Mouse (Mus musculus) olfactory bulb, adult 2 months (tissue): ENCODE results near the gene Chit1. TPM values are rescaled to one million over a fixed set of nuclear protein-coding genes. Genes with fewer than 3 reads are reported as not detected.

Experiments used
- H3K27ac ChIP-seq: fragments of 200-500 bp; 2 replicates; pipeline ENCODE4 v1.5.1; 2012; ENCODE audit warnings: low read depth, low read length; ENCODE audit not compliant: insufficient read depth
- H3K4me1 ChIP-seq: fragments of 200-500 bp; 2 replicates; pipeline ENCODE4 v1.6.1; 2012; ENCODE audit warnings: low read length; ENCODE audit not compliant: control insufficient read depth, insufficient read depth
- H3K4me3 ChIP-seq: fragments of 200-500 bp; 2 replicates; pipeline ENCODE4 v1.5.1; 2012; ENCODE audit warnings: mild to moderate bottlenecking, low read depth, low read length, moderate library complexity; ENCODE audit not compliant: insufficient read depth
- CTCF ChIP-seq: fragments of 200-500 bp; IDR thresholded peaks from 2 replicates; pipeline ENCODE4 v1.5.1; 2012; ENCODE audit warnings: low read depth, mild to moderate bottlenecking, low read length, moderate library complexity; ENCODE audit not compliant: insufficient read depth
- POLR2A ChIP-seq: fragments of 200-500 bp; IDR thresholded peaks from 2 replicates; pipeline ENCODE4 v1.6.1; 2012; ENCODE audit warnings: mild to moderate bottlenecking, low read depth, low read length, moderate library complexity; ENCODE audit not compliant: insufficient read depth
- WGBS: fragments of 180-500 bp; shearing (Covaris S2); methylation state at CpG from one replicate; pipeline ENCODE4 v1.1.7; 2018; 5-methylcytosine and 5-hydroxymethylcytosine counted together
- polyA plus RNA-seq: library from polyadenylated mRNA; stranded (reverse); fragments of >200 nt; gene quantifications from 2 replicates; pipeline ENCODE4 v1.2.4, GENCODE M21; 2012; ENCODE audit warnings: low replicate concordance; ENCODE audit not compliant: missing spikeins, insufficient read depth, insufficient read length

Chit1 gene
- polyA plus RNA-seq, 1 experiment, result not detected

DNA sequence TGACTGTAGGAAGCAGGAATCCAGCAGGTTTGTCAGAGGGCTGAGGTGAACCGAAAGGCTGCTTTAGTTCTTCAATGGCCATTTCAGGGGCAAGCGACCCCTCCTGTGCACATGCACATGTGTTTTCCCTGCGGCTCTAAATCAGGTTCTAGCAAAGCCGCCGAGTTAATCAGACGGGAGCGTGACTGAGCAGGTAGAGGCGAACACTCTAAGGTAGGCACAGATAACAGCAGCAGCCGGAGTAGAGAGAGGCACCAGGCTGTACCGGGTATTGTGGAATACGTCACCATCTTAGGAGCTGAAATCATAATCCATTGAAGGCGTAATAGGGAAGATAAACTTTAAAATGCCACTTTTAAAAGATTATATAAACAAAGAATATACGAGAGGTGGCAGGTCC, 3.7 kb downstream of the Chit1 start:
- H3K4me1 ChIP-seq, result peaks cover 11% of the 10 kb centered on the region
- H3K27ac ChIP-seq, result no peak overlapping the region
- H3K4me3 ChIP-seq, result no peak overlapping the region
- TF ChIP-seq POLR2A, result no peak
- TF ChIP-seq CTCF, result no peak
- 95% methylated on average over 13 of the region's 13 CpGs for WGBS

DNA sequence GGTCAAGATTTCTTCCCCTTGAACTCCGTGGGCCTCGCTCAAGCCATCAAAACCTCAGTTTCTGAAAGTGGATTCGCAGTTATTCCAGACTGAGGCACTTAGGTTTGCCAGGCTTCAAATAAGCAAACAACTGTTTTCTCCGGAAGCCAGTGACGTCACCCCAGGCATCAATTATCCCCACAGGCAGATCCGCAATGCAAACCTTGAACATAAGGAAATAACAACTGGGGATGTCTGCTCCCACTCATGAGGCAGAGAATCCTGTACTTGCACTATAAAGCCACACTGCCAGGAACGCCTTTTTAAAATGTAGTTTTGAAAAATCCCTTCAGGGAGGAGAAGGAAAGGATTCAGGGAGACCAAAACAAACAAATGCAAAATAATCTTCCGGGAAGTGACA, 4.4 kb downstream of the Chit1 start:
- WGBS, result 32% methylated on average over 8 of the region's 8 CpGs
- Histone ChIP-seq H3K4me3 (no peak overlapping the region), H3K27ac (peak overlapping the region; percentile 7; the same call in 1 of the 2 replicates), H3K4me1 (peaks cover 11% of the 10 kb centered on the region)
- no peak for TF ChIP-seq CTCF
- TF ChIP-seq POLR2A, result no peak

DNA sequence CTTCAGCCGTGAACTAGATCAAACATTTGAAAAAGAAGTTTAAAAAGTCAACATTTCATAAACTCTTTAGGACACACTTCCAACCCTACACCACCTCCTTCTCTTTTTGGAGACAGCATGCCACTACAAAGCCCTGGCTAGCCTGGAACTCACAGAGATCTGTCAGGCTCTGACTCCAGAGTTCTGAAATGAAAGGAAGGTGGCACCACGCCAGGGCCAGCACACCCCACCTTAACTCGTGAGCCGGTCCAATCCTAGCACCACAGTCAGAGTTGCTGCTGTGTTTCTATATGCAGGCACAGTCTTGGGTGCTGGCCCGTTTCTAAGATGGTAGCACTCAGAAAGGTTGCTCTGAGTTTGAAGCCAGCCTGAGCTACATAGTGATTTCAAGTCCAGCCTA, 6.1 kb downstream of the Chit1 start:
- TF ChIP-seq CTCF (no peak), POLR2A (no peak)
- Histone ChIP-seq H3K4me1 (peaks cover 11% of the 10 kb centered on the region), H3K4me3 (no peak overlapping the region), H3K27ac (no peak overlapping the region)
- WGBS, result 69% methylated on average over 5 of the region's 5 CpGs

DNA sequence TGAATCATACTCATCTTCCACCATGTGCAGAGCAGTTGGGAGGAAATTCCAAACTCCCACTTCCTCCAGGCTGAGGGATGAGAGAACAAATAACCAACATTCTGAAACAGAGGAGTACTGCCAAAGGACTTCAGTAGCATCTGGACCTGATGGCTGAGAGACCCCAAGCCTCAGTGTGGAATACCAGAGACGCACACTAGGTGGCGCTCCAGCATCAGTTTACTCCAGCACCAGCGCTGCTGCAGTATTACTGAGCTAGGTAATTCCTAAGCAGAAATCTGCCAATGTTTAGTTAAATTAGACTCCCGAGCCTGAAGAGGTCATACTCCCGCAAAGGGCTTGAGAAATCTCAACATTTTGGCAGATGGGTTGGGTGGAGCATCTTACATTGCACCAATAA, 9.1 kb downstream of the Chit1 start:
- Histone ChIP-seq H3K4me3 (no peak overlapping the region), H3K27ac (no peak overlapping the region), H3K4me1 (peaks cover 10% of the 10 kb centered on the region)
- 2% methylated on average over 5 of the region's 5 CpGs for WGBS
- TF ChIP-seq CTCF (peak; percentile 54), POLR2A (no peak)

DNA sequence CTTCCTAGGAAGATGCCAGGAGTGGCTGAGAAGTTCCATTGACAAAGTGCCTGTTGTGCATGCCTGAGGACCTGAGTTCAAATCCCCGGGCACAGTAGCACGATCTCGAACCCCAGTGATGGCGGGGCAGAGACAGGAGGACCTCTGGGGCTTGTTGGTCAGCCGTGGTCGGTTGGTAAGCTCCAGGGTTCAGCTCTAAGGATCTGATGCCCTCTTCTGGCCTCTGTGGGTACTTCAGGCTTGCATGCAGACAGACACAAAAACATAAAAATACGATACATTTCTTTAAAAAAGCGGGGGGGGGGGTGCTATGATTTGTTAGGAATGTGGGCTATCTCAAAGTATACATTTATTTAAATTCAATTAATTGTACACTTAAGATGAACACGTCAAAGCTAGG, 11.2 kb downstream of the Chit1 start:
- no peak overlapping the region for H3K4me3 ChIP-seq
- no peaks in the 10 kb centered on the region for H3K4me1 ChIP-seq
- H3K27ac ChIP-seq, result no peak overlapping the region
- WGBS, result 58% methylated on average over 9 of the region's 9 CpGs
- TF ChIP-seq POLR2A (no peak), CTCF (peak; percentile 20; the same call in 1 of the 2 replicates)

DNA sequence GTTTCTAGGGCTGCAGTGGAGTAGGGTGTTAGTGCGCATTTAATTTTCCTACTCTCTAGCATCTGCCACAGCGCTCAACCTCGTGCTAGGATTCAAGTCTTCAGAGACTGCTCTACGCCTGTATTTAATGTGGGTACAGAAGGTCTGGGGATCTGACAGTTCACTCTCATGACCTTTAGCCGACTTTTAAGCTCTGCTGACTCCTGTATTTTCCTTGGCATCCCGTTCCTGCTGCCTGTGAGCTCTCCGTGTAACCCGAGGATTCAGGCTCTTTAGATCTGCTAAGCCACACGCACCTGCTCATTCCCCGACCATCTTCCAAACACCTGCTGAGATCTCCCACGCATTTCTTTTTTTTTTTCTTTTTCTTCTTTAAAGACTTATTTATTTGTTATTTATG, 22.3 kb downstream of the Chit1 start:
- Histone ChIP-seq H3K4me3 (no peak overlapping the region), H3K4me1 (no peaks in the 10 kb centered on the region), H3K27ac (no peak overlapping the region)
- TF ChIP-seq POLR2A (no peak), CTCF (no peak)
- 50% methylated on average over 11 of the region's 11 CpGs for WGBS

DNA sequence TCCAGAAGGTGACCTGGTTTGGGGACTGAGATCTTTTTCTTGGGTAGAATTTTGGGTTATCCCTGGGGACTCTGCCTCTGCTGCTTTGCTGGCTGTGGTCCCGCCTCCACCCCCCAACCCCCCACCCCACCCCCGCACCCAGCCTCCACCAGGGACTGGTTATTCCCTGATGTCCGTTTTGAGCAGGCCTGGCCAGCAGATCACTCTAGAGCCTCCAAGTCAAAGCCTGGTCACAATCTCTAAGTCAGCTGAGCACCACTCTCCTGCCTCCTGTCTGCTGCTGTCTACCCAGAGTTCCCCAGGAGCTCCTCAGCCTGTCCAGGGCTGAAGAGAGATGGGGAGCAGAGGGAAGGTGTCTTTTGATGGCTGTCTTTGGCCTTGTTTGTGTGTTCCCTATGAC, 25.3 kb downstream of the Chit1 start:
- H3K27ac ChIP-seq, result no peak overlapping the region
- no peaks in the 10 kb centered on the region for H3K4me1 ChIP-seq
- H3K4me3 ChIP-seq, result no peak overlapping the region
- WGBS, result 60% methylated on average over 3 of the region's 3 CpGs
- TF ChIP-seq POLR2A (no peak), CTCF (no peak)

DNA sequence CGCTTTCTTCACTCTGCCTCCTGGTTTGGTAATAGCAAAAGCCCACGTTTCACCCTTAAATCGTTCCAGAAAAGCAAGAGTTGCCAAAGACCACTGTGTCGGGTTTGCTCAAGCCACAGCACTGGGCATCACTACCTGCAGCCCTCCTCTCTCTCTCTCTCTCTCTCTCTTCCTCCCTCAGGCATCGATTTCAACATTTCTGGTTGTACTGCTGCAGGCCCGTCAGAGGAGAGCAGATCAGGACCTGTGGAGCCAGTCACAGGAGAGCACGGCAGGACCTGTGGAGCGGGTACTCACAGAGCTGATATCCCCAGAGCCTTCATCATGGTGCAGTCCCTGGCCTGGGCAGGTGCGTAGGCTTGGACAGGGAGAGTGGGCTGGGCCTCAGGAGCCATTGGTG, 27.4 kb downstream of the Chit1 start:
- no peak for TF ChIP-seq CTCF
- TF ChIP-seq POLR2A, result no peak
- WGBS, result 91% methylated on average over 9 of the region's 9 CpGs

DNA sequence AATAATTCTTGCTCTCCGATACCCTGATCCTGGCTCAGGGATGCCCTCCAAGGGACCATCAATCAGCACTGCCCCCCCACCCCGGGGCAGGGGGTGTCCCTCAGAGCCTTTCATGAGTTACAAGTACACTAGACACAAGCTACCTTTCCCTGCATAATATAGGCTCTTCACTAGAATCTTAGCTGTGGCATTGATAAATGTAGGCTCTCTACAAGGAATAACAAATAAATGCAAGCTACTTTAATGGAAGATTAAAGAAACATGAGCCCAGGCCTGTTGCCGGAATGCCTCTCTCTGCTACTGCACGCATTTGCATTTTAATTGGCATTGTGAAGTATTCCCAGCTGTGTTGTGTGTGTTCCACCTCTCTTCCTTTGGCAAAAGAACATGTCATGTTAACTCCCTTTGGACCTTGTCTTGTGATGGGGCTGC, 31.3 kb downstream of the Chit1 start:
- Histone ChIP-seq H3K27ac (no peak overlapping the region), H3K4me1 (peaks cover 10% of the 10 kb centered on the region; the same call in 1 of the 2 replicates), H3K4me3 (no peak overlapping the region)
- TF ChIP-seq CTCF (no peak), POLR2A (no peak)
- WGBS, result 47% methylated on average over 4 of the region's 4 CpGs

More for the DNA sequence above, 27.4 kb downstream of the Chit1 start:
- no peak overlapping the region for H3K4me3 ChIP-seq
- H3K4me1 ChIP-seq, result 0 out of 2 replicates have a peak, but pooled peaks cover 3% of the 10 kb centered on the region
- no peak overlapping the region for H3K27ac ChIP-seq

DNA sequence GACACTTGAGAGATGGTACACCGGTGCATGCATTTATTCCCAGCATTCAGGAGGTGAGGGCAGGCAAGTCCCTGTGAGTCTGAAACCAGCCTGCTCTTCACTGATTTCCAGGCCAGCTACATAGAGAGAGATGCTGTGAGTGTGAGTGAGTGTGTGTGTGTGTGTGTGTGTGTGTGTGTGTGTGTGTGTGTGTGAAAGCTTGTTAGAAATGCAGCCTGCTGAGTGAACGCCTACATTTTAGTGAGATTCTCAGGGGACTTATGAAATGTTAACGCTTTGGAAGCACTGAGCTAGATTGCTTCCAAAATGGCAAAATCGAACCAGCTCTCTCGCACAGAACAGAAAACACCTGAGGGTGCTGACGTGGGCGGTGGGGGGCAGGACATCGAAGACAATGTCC, 35.0 kb downstream of the Chit1 start:
- WGBS, result 70% methylated on average over 8 of the region's 8 CpGs
- Histone ChIP-seq H3K27ac (no peak overlapping the region), H3K4me3 (no peak overlapping the region), H3K4me1 (peaks cover 10% of the 10 kb centered on the region; the same call in 1 of the 2 replicates)
- TF ChIP-seq CTCF (no peak), POLR2A (no peak)
